Mouse (Mus musculus) CH12.LX (cell line): Measurements from ENCODE around the gene Heatr5b.

Experiments used
- BHLHE40 ChIP-seq: IDR thresholded peaks from 2 replicates; pipeline ENCODE4 v1.6.1; 2011; ENCODE audit warnings: mild to moderate bottlenecking, low read depth, low read length, improper control_type of control experiment
- CHD1 ChIP-seq: IDR thresholded peaks from 2 replicates; pipeline ENCODE4 v1.6.1; 2012; ENCODE audit warnings: low read depth, low read length, improper control_type of control experiment, inconsistent platforms
- CHD2 ChIP-seq: IDR thresholded peaks from 2 replicates; pipeline ENCODE4 v1.6.1; 2011; ENCODE audit warnings: low read length, improper control_type of control experiment
- CTCF ChIP-seq, 2 experiments: IDR thresholded peaks in 1 of 2; conservative IDR thresholded peaks in 1 of 2; 2 replicates each; pipeline ENCODE4 v1.5.1; 2011 to 2012; ENCODE audit warnings: low read depth in 2 of 2, low read length in 2 of 2, improper control_type of control experiment in 1 of 2, inconsistent platforms in 1 of 2, mild to moderate bottlenecking in 1 of 2, moderate library complexity in 1 of 2
- E2F4 ChIP-seq: IDR thresholded peaks from 2 replicates; pipeline ENCODE4 v1.6.1; 2011; ENCODE audit warnings: low read depth, low read length, improper control_type of control experiment; ENCODE audit not compliant: insufficient replicate concordance
- ELF1 ChIP-seq: IDR thresholded peaks from 2 replicates; pipeline ENCODE4 v1.6.1; 2014; ENCODE audit warnings: low read depth, mild to moderate bottlenecking, inconsistent platforms, low read length, improper control_type of control experiment
- HCFC1 ChIP-seq: IDR thresholded peaks from 2 replicates; pipeline ENCODE4 v1.6.1; 2012; ENCODE audit warnings: low read depth, mild to moderate bottlenecking, inconsistent platforms, low read length, improper control_type of control experiment
- MAX ChIP-seq: IDR thresholded peaks from 2 replicates; pipeline ENCODE4 v1.6.1; 2011; ENCODE audit warnings: low read length, improper control_type of control experiment
- POLR2A ChIP-seq: IDR thresholded peaks from 2 replicates; pipeline ENCODE4 v1.6.1; 2011; ENCODE audit warnings: low read depth, mild to moderate bottlenecking, improper control_type of control experiment, low read length
- TBP ChIP-seq: conservative IDR thresholded peaks from 2 replicates; pipeline ENCODE4 v1.6.1; 2011; ENCODE audit warnings: low read depth, low read length, improper control_type of control experiment
- USF1 ChIP-seq: IDR thresholded peaks from 2 replicates; pipeline ENCODE4 v1.6.1; 2014; ENCODE audit warnings: low read depth, mild to moderate bottlenecking, inconsistent platforms, low read length, improper control_type of control experiment

DNA sequence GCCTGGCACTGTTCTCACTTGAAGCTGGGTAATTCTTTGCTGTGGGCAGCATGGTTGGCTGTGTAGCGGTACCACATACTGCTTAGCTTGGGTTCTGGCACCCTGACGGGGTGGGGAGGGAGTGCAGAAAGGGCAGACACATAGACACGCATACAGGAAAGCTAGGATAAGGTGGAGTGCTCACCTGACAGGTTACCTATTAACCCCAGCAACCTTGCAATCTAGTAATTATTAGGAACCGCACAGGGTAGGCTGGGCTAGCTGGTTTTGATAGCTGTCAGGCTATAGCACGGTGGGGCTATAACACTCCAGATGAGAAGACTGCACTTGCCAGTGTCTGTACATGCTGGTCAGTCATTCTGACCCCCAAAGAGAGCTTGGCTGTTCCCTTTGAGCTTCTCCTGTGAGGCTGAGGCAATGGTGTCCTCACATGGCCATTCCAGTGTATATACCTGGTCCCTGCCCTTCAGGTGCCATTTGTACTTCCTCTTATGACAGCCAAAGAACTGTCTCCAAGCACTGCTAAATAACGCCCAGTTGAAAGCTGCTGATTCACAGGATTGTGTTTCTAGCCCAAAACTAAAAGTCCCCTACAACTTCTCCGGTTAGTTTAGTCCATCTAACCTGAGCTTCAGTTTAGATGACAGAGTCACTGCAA lies 7.2 kb upstream of the Heatr5b start:
- TF ChIP-seq MAX (no peak), POLR2A (no peak), CTCF (conservative IDR thresholded peaks at IDR 0.05 in 1 of 2, IDR thresholded peaks at IDR 0.05 in 1 of 2; ENCODE audit: low read depth in 2 of 2, low read length in 2 of 2) (no peak), HCFC1 (no peak), BHLHE40 (no peak), CHD1 (no peak), E2F4 (no peak), TBP (no peak), USF1 (no peak), ELF1 (no peak), CHD2 (no peak)
